ENCODE assay signal across 8 mouse cellular contexts in genomic region chr7:130319799-130320556, GRCm38 (mm10).
A peak's percentile ranks its signal among the peaks of the same experiment; 100 is the strongest.
DNase-seq lines count a peak whose midpoint lies in the region; ATAC-seq lines count a peak whose summit lies in the region.

No protein-coding gene starts in this region.

- H3K27me3 ChIP-seq in midbrain, embryonic 16.5 days (ENCODE audit: control insufficient read depth, insufficient read depth, low read depth, low read length) = no peaks in the 10 kb centered on the region

- intact Hi-C loops in heart, postnatal 25 days (cut with DNase I) = loop anchor here (2.0 kb wide), 1 partner anchor 47 kb away; no protein-coding TSS in a partner anchor

- no peaks in the 10 kb centered on the region for H3K9me3 ChIP-seq in midbrain, embryonic 16.5 days (replicated peaks; ENCODE audit: control insufficient read depth, low read length, poor library complexity, severe bottlenecking)

- ATAC-seq in midbrain, embryonic 16.5 days = peak; percentile 71

- peak; percentile 62 to 78 for DNase-seq in adrenal gland, adult (ENCODE audit: inconsistent age in 2 of 2, low spot score in 1 of 2)
- peak; percentile 73 for DNase-seq in cerebellum, adult 11-12 months
- peak; percentile 53 for DNase-seq in forelimb bud, embryonic 11.5 days (ENCODE audit: low read depth, low spot score)
- DNase-seq in heart, postnatal 25 days (ENCODE audit: low spot score) = peak; percentile 53
- DNase-seq in left cerebral cortex, adult 8-10 months (ENCODE audit: low spot score in 2 of 2) = peak; percentile 16 to 45
- DNase-seq in telencephalon, adult 2 months (ENCODE audit: low read depth, low spot score) = peak; percentile 26
- DNase-seq in MN1 (ENCODE audit: low spot score) = no peak

- no peak overlapping the region for H3K4me2 ChIP-seq in midbrain, embryonic 16.5 days (ENCODE audit: low read length)

- no peak overlapping the region for H3K4me3 ChIP-seq in midbrain, embryonic 16.5 days (ENCODE audit: low read depth, low read length)

- H3K27ac ChIP-seq in midbrain, embryonic 16.5 days (ENCODE audit: low read length) = 0 out of 2 replicates have a peak overlapping the region, but pooled peaks have one; percentile 15

- peak overlapping the region; percentile 49 for H3K9ac ChIP-seq in midbrain, embryonic 16.5 days (ENCODE audit: low read depth, low read length)

- 33% methylated on average over 8 of the region's 8 CpGs for WGBS in midbrain, embryonic 16.5 days

- no peaks in the 10 kb centered on the region for H3K36me3 ChIP-seq in midbrain, embryonic 16.5 days (ENCODE audit: control insufficient read depth, insufficient read depth, low read length)

- peaks cover 11% of the 10 kb centered on the region for H3K4me1 ChIP-seq in midbrain, embryonic 16.5 days (ENCODE audit: control insufficient read depth, insufficient read depth, low read length)
